Mouse (Mus musculus) ES-E14 (cell line): Measurements from ENCODE around the gene BC048562.

ENCODE experiments used
- MAFK ChIP-seq: IDR thresholded peaks from 2 replicates; pipeline ENCODE4 v1.6.1; 2014; ENCODE audit warnings: mild to moderate bottlenecking, low read depth, low read length, inconsistent platforms; ENCODE audit not compliant: insufficient read depth
- ZC3H11A ChIP-seq: IDR thresholded peaks from 2 replicates; pipeline ENCODE4 v1.6.1; 2012; ENCODE audit warnings: low read depth, mild to moderate bottlenecking, inconsistent platforms, low read length, borderline replicate concordance
- ZNF384 ChIP-seq: IDR thresholded peaks from 2 replicates; pipeline ENCODE4 v1.6.1; 2012; ENCODE audit warnings: low read depth, low read length, inconsistent platforms

GRCm38 (mm10) chr9:108483051-108483790, 46.9 kb downstream of the BC048562 start:
- no peak for TF ChIP-seq ZC3H11A
- TF ChIP-seq MAFK, result no peak
- TF ChIP-seq ZNF384, result no peak
